Mouse (Mus musculus) lung, adult 18-20 months (tissue): Measurements from ENCODE around the gene Lama2.

Source experiments
- DNase-seq, 2 experiments: peaks; one replicate each; pipeline ENCODE4 v3.0.0; 2022; ENCODE audit warnings: mixed read lengths in 2 of 2

The Lama2 gene

GRCm38 (mm10) chr10:27619658-27620057, at the start of gene Lama2:
Gene Lama2 (minus strand): TSS chr10:27619758.
- no peak for DNase-seq

- no peak for DNase-seq
Measured at GRCm38 (mm10) chr10:27664391-27664790, 44.8 kb upstream of the Lama2 start.

- DNase-seq: no peak
Measured at GRCm38 (mm10) chr10:27663396-27663795, 43.8 kb upstream of the Lama2 start.

- DNase-seq: no peak
Measured at GRCm38 (mm10) chr10:27654164-27654563, 34.6 kb upstream of the Lama2 start.

DNA sequence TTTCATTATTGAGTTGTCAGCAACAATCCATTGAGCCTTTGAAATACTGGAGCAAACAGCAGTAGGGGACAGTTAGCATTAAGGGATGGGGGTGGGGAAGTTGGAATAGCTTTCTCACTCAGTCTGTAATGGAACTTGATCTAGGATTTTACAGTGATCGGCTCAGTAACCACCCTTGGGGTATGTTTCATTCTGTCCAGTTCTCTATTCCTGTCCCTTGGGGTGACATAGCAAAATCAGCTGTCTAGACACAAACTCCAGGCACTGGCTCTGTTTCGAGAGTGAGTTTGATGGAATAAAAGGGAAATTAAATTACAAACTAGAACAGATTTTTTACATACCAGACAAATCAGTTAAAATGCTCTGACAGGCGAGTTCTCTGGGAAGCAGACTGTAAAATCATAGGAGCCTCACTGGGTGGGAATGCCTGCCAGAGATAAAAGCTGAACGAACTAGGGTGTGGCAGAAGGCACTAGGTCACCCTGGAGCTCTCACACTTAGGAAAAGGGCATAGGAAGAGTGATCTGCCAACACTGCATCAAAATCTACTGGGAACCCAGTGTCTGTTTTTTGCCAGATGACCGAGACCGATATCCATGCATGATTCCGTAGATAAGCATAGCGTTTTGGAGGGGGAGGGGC, 33.3 kb upstream of the Lama2 start:
- DNase-seq: no peak

DNA sequence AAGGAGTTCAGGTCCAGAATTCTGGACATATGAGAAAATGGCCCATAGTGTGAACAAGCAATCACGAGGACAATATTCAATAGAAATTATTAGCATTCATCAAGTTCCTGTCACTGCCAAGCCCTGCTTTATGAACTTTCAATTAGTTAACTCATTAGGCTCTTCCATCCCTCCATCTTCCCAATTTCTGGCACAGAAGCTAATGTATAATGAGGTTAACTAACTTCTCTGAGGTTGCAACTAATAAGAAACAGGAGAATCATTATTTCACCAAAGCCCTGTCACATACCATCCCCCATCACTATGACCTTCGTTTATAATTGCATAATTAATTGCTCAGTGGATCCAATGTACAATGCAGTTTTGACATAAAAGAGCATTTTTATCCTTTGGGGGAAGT, 16.2 kb upstream of the Lama2 start:
- no peak for DNase-seq

DNA sequence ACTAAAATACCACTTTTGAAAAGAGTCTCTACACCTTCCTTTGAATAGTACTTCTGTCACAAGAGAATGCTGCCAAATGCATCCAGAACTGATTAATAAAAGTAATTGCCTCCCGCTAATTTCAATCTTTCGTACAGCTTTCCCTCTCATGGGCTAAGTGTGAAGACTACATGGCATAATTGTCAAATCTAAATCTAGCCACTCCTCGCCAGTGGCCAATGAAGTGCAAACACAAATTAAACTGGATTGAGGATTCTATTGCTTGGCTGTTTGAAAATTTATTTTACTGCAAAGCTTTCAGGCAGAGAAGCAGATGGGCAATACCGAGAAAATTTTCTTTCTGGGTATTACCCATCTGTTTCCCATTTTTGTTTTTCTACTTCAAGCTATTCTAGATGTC, 11.4 kb upstream of the Lama2 start:
- no peak for DNase-seq

GRCm38 (mm10) chr10:27621697-27622449, 2.3 kb upstream of the Lama2 start:
- DNase-seq: no peak

- no peak for DNase-seq
Measured at GRCm38 (mm10) chr10:27617522-27618020, 2.0 kb downstream of the Lama2 start.

DNA sequence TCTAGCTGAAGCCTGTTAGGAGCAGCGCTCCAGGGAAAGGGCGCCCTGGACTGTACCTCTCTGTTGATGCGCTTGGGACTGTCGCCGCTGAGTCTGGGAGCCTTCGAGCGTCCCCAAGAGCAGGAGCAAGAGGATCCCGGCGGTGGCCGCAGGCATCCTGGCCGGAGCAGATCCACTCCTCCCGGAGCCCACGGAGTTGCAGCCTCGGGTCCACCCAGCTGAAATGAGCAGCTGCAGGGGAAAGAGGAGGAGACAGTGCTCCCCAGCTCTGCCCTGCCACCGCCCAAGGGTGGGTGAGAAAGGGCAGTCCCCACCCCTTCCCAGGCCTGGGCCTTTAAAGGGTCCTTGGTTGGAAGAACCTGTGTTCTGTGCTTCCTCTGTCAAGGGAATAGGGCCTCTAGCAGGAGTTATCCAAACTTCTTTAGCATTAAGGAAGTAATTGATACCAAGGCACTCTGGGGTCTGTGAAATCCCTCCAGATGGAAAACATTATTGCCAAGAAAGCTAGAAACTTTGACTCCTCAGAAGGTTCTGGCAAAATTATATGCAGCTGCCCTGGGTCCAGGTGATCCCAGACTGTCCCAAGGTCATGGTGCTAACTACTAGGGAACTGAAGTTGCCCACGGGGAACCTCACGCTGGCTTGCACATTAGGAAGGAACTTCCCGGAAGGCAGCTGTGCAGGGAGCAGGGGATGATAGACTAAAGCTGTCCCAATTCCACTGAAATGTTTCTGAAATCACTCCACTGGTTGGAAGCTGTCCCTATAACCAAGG, 2.7 kb downstream of the Lama2 start:
- peak; percentile 4 to 13 for DNase-seq

DNA sequence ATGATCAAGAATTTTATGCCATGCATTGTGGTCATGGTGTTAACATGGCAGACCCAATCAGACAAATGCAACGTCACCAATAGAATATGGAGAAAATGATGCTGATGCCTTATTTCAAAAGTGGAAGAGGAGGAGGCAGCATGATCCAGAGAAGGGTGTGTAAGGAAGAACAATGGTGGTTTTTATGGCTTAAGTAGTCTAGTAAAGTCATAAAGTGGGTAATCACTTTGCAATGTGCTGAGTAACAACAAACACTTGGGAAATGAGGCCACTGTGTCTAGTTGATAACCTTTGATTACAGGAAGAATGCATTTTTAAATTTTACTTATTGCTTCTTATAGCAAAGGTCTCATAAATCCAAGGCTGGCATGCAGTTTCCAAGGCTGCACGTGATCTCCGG, 23.9 kb downstream of the Lama2 start:
- DNase-seq: no peak

- no peak for DNase-seq
Measured at GRCm38 (mm10) chr10:27533217-27533616, 86.3 kb downstream of the Lama2 start.

DNA sequence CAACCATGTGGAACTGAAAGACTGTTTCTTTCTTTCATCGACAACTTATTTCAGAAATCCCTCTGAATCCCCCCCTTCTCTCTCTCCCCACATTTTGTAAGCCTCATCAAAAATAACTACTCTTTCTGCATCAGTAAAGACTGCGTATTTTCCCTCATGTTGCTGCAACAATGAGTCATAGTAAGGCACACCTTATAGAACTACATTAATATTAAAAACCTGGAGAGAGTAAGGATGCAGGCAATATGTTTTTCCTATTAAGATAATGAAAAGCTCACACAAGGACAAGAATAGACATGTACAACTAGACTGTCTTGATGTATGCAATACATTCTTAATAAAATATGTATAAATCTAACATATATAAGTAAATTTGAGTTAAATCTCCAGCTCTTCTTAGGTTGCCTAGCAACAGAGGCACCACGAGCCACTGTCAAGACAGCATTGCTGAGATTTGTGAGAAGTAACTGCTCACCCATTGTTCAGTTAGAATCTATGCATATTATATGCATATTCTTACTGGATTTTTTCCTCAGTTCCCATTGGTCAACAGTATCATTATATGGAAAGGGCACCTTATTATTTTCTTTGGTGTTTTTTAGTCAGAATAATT, 110.6 kb downstream of the Lama2 start:
- DNase-seq: no peak

DNA sequence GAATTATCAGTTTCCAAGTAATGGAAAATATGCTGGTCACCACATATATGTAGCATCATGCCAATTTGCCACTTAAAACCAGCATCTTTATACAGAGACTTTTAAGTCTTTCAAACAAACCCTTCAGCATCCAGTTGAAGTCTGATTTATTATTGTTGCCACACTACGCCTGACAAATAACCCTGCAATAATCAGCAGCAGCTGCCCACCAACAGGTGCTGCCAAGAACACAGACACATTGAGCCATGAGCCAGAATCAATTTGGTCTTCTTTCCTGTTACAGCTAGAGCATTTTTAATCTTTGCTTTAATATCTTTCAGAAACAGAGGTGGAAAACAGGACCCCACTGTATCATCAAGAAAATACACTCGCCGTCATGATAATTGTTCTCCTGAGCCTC, 118.7 kb downstream of the Lama2 start:
- no peak for DNase-seq

GRCm38 (mm10) chr10:27488452-27488851, 131.1 kb downstream of the Lama2 start:
- DNase-seq: peak in 1 of 2 experiments; percentile 2

GRCm38 (mm10) chr10:27484041-27484440, 135.5 kb downstream of the Lama2 start:
- DNase-seq: no peak

DNA sequence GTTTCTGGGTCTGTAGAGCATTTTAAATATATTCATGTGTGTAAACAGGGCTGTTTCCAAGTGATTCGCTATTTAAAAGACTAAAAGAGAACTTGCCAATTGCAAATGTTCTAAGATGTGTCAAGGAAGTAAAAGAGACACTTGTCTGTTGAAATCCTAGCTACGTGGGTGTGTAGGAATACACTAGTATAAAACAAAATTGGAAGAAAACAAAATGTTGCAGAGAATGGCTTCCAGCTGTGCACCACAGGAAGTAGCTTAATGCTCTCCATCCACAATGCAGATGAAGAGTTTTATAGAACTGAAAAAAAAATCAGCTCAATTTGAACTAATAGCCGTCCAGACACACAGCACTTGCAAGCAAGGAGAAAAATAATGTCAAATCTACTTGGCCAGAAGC, 144.0 kb downstream of the Lama2 start:
- DNase-seq: no peak

DNA sequence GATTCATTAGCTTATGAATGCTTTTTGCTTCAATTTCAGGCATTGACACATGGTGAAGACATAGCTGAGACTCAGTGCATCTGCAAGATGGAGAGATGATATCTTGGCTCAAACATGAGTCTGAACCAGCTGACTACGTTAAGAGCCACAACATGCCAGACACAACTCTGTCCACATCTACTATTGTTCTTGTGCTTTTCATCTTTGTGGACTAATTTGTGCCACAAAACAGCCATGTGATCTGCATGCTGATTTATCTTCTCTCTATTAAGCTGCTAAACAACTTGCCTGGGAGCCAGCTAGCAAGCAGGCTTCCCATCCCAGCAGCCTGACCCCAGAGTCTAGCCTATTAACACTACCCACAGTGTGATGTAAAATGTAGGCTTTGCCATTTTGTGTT, 151.3 kb downstream of the Lama2 start:
- DNase-seq: no peak

GRCm38 (mm10) chr10:27413583-27414465, 205.7 kb downstream of the Lama2 start:
- DNase-seq: no peak

DNA sequence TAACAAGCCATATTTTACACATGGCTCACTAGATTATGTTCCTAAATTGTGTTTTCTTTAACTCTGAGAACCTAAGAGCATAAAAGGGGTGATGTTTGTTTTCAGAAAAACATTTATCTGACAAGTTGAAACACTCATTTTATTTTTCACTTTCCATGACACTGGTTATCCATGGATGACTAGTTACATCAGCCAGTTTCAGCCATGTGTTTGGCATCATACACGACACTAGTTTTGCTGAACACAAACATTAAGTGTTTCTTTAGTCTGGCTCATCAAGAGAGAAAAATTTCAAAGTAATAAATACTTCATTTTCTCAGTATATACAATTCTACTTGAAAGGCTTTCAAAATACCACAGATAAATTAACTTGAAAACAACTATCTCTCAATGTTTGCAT, 228.8 kb downstream of the Lama2 start:
- DNase-seq: no peak

- DNase-seq: peak; percentile 12 to 16
Measured at GRCm38 (mm10) chr10:27387531-27387930, 232.0 kb downstream of the Lama2 start.

GRCm38 (mm10) chr10:27384636-27385035, 234.9 kb downstream of the Lama2 start:
- DNase-seq: peak in 1 of 2 experiments; percentile 4
